Mouse (Mus musculus): Measurements from ENCODE around the gene Cyp4f15. TPM values are rescaled to one million over a fixed set of nuclear protein-coding genes. Genes with fewer than 3 reads are reported as not detected.
"Not testable (repeated sequence)": the region's sequence is repeated elsewhere in the genome, so short reads cannot be mapped to it uniquely, and the experiment has no call there.

Gene Cyp4f15
- not detected in 2 replicates for total RNA-seq (2015; ENCODE audit: low replicate concordance)
- total RNA-seq (2017; ENCODE audit: low replicate concordance), result not detected in 2 replicates

DNA sequence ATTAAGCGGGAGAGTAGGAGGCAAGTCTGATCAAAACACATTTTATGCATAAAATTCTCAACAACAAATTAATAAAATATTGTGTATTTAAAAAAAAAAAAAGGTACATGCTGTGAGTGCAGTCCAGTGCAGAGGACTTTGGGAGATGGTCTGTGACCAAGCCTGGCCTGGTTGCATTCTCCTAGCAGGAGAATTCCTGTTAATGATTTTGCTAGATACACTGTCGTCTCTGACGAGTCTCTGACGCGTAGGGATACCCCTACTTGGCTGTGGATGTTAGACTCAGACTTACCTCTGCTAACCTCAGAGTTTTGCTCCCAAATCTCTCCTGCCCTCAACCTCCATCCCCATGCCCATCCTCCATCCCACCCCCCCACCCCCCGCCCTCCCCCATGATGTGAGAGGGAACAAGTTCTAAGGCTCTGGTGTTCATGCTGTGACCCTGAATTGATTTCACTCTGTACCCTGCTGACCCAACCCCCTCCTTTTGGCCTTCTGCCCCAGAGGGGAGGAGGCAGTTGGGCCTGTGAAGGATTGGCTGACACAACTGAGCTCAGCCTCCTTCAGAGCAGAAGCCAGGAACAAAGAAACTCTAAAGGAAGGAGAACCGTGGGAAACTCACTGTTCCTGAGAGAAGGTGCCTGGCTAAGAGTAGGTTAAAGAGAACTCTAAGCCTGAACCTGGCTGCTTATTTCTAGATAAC lies at the start of gene Cyp4f15:
Gene Cyp4f15 (plus strand): TSS at position 580 of the 703 bp plus-strand sequence.
- ATAC-seq (replicated peaks; ENCODE audit: low FRiP score, poor library complexity, severe bottlenecking), result no peak

DNA sequence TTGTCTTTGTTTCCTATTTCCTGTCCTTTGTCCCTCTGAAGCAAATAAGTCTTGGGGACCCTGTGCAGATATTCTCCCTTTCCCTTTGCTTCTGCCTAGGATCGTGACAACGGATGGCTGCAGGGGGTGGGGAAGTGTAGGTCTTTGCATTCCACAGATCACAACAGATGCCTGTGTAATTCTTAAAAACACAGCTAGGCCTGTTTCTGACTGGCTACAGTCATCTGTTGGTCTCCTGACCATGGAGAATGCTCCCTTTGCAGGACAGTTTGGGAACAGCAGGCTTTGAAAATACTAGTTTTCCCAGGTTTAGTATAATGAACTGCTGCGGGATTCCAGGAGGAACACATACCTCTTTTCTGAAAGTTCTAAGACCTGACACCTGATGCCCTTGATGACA lies 49.1 kb upstream of the Cyp4f15 start:
- no peak for ATAC-seq (replicated peaks; ENCODE audit: low FRiP score, poor library complexity, severe bottlenecking)

DNA sequence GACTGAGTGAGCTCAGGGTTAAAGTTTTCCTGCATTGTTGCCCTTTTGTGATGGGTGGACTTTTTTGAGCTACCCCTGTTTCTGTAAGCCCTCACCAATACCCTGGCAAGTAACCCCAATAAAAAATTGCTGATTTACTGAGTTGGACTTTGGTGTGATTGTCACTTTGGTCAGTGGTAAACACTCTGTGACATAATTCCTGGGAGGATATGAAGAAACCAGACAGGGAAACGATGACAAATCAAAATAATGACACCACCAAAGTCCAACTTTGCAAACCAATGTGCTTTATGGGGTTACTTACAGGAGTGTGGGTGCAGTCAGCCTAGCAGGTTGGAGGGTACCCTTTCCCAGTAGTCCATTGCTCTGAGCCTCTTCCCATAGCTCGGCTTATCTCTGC lies 48.3 kb upstream of the Cyp4f15 start:
- no peak for ATAC-seq (replicated peaks; ENCODE audit: low FRiP score, poor library complexity, severe bottlenecking)

DNA sequence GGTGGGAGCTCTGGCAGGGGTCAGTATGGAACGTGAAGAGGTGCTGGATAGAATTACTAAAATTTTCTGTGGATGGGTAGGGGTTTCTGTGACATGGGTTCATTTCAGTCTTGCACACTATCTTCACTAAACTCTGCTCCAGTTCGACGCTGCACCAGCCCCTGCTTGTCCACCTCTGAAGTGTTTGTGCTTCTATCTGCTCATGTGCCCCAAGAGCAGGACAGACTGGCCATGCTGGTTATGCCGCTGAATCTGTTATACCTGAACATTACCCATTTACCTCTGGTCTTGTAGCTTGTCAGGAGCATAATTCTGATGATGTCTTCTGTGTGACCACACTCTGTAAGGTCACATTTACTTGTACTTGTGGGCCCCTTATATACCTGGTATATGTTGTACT lies 38.8 kb upstream of the Cyp4f15 start:
- ATAC-seq (replicated peaks; ENCODE audit: low FRiP score, poor library complexity, severe bottlenecking), result no peak

GRCm38 (mm10) chr17:32653860-32654259 lies 31.6 kb upstream of the Cyp4f15 start:
- no peak for ATAC-seq (replicated peaks; ENCODE audit: low FRiP score, poor library complexity, severe bottlenecking)

GRCm38 (mm10) chr17:32657041-32657440 lies 28.4 kb upstream of the Cyp4f15 start:
- no peak for ATAC-seq (replicated peaks; ENCODE audit: low FRiP score, poor library complexity, severe bottlenecking)

GRCm38 (mm10) chr17:32658246-32658645 lies 27.2 kb upstream of the Cyp4f15 start:
- ATAC-seq (replicated peaks; ENCODE audit: low FRiP score, poor library complexity, severe bottlenecking), result no peak

- ATAC-seq (replicated peaks; ENCODE audit: low FRiP score, poor library complexity, severe bottlenecking), result no peak
These were observed 26.7 kb upstream of the Cyp4f15 start, which contains the start of gene Cyp4f40 for GRCm38 (mm10) chr17:32658712-32659111. Gene Cyp4f40 (plus strand): TSS chr17:32658900.

DNA sequence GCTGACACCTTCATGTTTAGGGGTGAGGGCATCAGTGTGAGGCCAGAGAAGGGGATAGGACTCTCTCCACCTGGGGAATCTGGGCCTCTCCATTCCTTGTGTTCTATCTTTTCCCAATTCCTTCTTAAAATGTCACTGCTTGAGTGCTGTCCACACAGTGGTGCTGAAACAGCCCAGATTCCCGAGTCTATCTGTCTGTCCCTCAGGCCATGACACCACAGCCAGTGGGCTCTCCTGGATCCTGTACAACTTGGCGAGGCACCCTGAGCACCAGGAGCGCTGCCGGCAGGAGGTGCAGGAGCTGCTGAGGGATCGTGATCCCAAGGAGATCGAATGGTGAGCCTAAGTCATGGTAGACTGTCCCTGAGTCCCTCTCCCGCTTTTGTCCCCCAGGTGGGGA lies 11.5 kb upstream of the Cyp4f15 start:
- ATAC-seq (replicated peaks; ENCODE audit: low FRiP score, poor library complexity, severe bottlenecking), result no peak

- no peak for ATAC-seq (replicated peaks; ENCODE audit: low FRiP score, poor library complexity, severe bottlenecking)
These were observed 9.3 kb upstream of the Cyp4f15 start for GRCm38 (mm10) chr17:32676040-32676635.

DNA sequence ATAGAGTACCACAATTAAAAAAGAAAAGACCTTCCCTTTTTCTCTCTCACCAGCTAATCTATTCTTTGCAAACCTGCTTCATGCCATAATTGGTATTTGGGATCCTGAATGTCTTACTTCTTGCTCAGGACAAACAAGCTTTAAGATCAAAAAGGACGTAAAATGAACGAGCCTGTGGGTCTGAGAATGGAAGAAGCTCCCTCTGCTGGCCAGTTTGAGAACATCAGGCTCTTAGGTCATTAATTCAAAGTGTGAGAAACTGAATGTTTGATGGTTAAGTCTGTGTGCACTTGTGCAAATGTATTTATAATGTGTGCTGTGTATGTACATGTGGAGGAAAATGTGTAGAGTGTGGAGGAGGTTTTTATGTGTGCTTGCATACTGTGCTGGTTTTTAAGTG lies 5.0 kb upstream of the Cyp4f15 start:
- ATAC-seq (replicated peaks; ENCODE audit: low FRiP score, poor library complexity, severe bottlenecking), result peak; percentile 62

DNA sequence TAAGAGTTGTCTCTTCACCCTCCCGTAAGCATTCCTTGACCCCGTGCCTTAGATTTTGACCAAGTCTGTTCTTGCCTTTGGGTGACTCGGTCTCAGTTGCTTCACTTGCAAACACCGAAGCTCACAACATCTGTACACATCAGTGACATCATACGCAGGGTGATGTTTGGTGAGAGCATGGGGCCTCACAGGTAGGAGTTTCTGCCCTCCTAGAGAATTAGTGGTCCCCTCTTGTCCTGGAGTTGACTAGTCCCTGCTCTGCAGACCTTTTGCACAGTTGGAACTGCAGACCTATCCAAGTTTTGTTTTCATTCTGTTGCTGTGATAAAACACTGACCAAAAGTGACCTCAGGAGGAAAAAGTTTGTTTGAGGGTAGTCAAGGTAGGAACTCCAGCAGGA lies 1.3 kb downstream of the Cyp4f15 start:
- no peak for ATAC-seq (replicated peaks; ENCODE audit: low FRiP score, poor library complexity, severe bottlenecking)

- no peak for ATAC-seq (replicated peaks; ENCODE audit: low FRiP score, poor library complexity, severe bottlenecking)
These were observed 5.5 kb downstream of the Cyp4f15 start for GRCm38 (mm10) chr17:32690959-32691358.

DNA sequence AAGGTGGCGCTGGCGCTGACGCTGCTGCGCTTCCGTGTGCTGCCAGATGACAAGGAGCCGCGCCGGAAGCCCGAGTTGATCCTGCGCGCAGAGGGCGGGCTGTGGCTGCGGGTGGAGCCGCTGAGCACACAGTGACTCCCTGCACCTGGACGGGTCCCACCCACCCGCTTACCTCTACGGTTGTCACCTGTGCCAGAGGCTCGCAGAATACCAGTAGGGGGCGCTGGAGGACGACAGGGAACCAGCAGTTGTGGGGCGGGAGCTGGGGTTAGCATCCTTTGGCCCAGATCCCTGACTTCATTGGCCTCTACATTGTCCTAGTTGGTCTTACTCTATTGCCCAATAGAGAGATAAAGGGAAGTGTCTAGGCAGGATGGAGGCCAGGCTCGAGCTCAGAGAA lies 17.4 kb downstream of the Cyp4f15 start:
- no peak for ATAC-seq (replicated peaks; ENCODE audit: low FRiP score, poor library complexity, severe bottlenecking)

DNA sequence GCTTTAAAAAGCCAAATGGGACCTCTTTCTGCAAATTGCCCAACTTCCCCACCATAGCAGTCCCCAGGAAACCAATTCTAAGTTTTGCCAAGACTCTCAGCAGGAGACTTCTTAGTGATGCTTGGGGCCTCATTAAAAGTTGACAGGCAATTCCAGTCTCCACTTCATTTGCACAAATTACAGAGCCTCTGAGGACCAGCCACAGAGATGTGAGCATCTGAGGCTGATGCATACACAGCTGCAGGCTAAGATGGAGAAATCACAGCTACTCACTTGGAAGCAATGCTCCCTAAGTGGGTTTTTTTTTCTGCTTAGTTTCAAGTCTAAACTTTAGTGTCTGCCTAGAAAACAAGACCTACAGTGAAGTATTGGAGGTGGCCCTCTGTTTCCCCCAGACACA lies 25.1 kb downstream of the Cyp4f15 start:
- not testable (repeated sequence) for ATAC-seq (replicated peaks; ENCODE audit: low FRiP score, poor library complexity, severe bottlenecking)

GRCm38 (mm10) chr17:32722151-32722550 lies 36.7 kb downstream of the Cyp4f15 start:
- not testable (repeated sequence) for ATAC-seq (replicated peaks; ENCODE audit: low FRiP score, poor library complexity, severe bottlenecking)

- no peak for ATAC-seq (replicated peaks; ENCODE audit: low FRiP score, poor library complexity, severe bottlenecking)
These were observed 37.3 kb downstream of the Cyp4f15 start for GRCm38 (mm10) chr17:32722771-32723170.

- not testable (repeated sequence) for ATAC-seq (replicated peaks; ENCODE audit: low FRiP score, poor library complexity, severe bottlenecking)
These were observed 40.9 kb downstream of the Cyp4f15 start for GRCm38 (mm10) chr17:32726360-32726759.

- ATAC-seq (replicated peaks; ENCODE audit: low FRiP score, poor library complexity, severe bottlenecking), result no peak
These were observed 43.6 kb downstream of the Cyp4f15 start for GRCm38 (mm10) chr17:32729029-32729428.

DNA sequence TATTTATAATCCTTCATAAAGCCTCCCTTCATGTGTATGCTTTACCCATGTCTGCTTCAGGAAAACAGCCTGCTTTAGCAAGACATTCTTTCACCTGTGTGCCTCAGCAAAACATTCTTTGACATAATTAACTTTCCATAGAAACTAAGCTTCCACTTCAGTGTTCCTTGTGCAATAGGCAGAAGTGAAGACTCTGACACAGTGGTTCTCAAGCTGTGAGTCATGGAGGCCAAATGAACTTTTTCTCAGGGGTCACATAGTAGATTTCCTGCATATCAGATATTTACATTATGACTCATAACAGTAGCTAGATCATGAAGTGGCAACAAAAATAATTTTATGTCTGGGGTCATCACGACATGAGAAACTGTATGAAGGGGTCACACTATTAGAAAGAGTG lies 53.0 kb downstream of the Cyp4f15 start:
- no peak for ATAC-seq (replicated peaks; ENCODE audit: low FRiP score, poor library complexity, severe bottlenecking)

DNA sequence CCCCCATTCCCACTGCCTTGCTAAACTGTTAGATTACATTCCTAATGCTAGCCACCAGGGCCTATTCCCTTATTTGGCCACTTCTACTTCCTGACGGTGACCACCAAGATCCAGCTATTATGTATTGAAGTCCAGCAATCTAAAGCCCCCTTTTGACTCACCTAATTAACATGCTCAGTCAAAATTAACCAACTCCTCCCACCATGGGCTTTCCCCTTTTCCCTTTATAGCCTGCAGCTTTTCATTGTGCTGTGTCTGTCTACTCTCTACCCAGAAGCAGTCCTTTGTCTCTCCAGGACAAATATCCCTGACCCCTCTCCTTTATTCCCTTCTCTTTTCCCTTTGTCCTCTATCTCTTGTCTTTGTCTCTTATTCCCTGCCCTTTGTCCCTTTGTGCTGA lies 55.6 kb downstream of the Cyp4f15 start:
- no peak for ATAC-seq (replicated peaks; ENCODE audit: low FRiP score, poor library complexity, severe bottlenecking)
